Mouse (Mus musculus): ENCODE results near the gene Snap25. TPM values are rescaled to one million over a fixed set of nuclear protein-coding genes. Genes with fewer than 3 reads are reported as not detected.

Snap25 gene
- total RNA-seq, 2 experiments from 2014 or later, result not detected

DNA sequence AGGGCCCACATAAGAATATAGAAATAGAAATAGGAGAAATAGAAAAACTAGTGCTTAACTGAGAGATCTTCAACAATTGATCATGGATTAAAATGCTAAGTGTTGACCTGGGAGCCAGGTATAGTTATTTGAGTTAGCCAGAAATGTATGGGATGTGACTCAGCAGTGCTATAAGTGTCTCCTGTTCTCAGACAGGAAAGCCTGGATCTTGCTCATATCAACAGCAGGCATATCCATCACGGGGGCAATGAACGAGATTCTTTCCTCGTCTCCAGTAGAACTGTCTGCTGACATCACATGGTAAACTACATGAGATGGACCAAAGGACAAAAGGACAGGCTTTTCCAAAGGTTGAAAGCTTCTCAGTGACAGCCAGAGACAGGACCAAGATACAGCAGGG is 88.8 kb downstream of the Snap25 start:
- DNase-seq (ENCODE audit: low spot score), result no peak
- intact Hi-C loops (cut with DNase I), result no loop called here

DNA sequence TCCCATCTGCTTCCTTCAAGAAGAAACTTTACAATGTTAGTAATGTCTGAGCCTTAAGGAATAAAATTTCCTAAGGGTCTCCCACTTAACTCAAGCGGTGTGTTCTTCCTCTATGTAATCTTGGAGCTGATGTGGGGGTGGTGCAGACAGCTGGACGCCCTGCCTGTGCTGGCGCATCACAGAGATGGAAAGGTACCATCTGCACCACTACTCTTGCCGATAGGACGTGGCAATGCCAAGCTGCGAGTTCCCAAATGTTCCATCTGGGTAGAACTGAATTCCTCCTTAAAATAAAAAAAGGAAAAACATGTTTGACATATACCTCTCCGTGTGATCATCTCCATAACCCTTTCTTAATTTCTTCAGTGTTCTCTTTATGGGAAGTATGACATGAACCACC is 89.9 kb downstream of the Snap25 start:
- intact Hi-C loops (cut with DNase I), result no loop called here
- DNase-seq (ENCODE audit: low spot score), result no peak

DNA sequence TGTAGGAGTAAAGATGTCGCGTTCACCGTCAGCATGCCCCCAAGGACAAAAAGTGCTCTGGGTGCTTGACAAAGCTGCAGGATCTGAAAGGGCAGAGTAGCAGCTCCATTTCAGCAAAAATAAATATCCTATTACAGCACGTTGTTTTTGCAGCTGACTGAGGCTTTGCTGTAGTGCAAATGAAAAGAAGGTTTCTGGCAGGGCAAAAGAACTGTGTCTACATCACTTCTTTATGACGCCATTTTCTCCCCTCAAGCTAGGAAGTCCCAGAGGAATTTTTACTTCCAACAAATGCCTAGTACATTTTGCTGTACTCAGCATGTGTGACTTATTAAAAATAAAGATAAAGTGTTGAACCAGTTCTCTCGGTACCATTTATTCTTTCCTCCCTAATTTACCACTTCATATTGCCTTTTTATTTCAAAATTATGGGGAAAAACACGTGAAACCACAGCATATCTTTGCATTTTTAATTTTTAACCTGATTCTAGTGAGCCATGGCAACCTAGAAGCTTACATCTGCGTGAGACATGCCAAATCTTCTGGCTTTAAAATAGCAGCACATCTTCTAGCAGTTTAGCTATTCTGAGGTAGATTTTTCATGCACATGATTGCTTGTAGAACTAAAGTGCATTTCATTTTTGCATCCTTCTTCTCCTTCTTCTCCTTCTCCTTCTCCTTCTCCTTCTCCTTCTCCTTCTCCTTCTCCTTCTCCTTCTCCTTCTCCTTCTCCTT is 94.9 kb downstream of the Snap25 start:
- intact Hi-C loops (cut with DNase I), result no loop called here
- DNase-seq (ENCODE audit: low spot score), result no peak

DNA sequence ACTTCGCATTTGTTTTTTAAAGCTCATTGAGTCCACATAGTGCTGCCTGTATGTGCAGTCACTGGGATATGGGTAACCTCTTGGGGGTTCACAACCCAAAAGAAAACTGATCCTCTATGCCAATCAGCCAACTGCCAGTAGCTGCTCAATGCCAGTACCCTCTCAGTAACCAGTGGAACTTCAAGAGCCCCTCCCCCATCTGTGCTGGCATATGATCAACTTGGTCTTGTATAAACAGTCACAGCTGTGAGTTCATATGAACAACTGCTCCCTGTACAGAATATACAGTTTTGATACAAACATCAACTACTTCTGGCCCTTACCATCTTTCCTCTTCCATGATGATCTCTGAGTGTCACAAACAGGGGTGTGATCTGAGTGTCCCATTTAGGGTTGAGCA is 98.1 kb downstream of the Snap25 start:
- DNase-seq (ENCODE audit: low spot score), result no peak
- intact Hi-C loops (cut with DNase I), result no loop called here

DNA sequence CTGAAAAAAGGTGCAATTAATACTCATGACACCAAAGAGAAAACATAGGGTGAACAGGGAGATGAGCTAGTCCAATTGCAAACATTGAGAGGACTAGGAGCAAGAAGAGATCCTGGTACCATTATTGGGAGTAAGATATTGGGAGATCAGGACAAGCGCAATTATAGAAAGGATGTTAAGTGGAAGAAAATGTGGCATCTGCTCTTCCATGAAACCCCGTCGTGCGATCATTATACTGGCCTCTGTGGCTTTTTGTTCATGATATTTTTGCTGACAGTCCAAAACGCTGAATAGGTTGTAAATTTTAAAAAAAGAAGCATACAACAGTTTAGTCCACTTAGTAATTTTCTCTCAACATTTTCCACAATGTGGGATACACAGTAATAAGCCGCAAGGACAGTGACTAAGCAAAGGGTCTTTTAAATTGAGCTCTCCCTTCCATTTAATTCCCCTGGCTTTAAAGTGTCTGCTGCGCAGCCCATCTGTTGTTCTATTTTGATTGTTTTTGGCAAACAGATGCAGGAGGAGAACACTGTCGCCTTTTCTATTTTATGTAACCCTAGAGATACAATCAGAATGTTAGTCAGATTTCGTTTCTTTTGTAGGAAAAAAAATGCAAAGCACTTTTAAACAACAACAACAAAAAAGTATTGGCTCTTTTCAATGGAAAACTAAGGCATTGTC is 103.6 kb downstream of the Snap25 start:
- no peak for DNase-seq (ENCODE audit: low spot score)
- intact Hi-C loops (cut with DNase I), result no loop called here

DNA sequence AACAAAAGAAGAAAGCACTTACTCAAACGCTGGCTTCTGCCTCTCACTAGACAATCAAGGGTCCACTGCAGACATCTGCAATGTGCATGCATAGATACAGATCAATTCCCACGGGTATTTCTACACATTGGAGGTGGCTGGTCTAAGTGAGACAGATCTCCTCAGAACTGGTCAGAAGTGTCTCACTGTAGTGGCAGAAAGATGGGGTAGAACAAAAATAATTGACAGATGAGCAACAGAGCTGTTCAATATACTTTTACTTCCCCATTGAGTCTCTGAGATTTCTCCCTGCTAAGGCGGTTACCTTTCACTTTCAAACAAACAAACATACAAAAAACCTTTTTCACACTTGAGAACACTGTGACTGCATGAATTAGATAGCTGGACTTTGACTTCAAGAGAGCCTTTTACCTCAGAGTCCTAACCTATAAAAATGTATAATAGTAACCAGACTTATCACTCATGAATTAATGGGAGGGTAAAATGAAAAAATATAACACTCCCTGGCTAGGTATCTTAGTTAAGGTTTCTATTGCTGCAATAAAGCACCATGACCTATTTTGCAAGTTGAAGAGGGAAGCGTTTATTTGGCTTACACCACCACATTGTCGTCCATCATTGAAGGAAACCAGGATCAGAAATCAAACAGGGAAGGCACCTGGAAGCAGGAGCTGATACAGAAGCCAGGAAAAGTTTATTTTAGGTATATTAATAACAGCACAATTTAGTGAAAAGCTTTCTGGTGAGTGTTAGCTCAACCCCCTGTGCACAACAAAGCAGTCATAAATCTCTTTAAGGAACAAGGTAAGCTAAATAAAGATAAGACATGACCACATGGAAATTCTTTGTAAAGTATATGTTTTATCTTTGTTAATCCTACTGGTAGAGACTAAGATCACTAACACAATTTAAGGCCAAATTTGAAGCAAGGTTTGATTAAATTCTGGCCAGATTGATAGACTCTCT is 110.8 kb downstream of the Snap25 start:
- intact Hi-C loops (cut with DNase I), result no loop called here
- no peak for DNase-seq (ENCODE audit: low spot score)

DNA sequence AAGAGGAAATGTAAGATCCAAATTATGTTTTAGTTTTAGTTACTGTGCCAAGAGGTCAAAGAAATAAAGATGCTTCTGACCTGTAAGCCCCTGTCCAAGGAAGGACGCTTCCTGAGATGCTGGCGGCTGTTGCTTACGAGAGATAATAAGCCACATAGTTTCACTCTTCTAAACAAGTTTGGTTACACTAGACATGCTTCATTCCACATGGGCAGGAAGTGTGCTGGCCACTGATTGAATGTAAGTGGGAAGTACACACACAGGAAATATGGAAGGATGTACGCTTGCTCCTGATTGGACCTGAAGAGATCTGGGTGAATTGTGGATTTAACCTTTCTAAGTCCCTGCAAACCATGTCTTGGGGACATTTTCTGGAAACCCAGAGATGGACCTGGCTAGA is 114.4 kb downstream of the Snap25 start:
- intact Hi-C loops (cut with DNase I), result no loop called here
- no peak for DNase-seq (ENCODE audit: low spot score)

Other genes starting within 250 kb of the Snap25 start
- under 1 TPM; 0.21 to 0.64 TPM for gene Ankef1, start 211.5 kb upstream of the Snap25 start, total RNA-seq (2021)
- gene AL731706.2, start 172.2 kb downstream of the Snap25 start, total RNA-seq (2021), result 10 to 100 TPM; 27.9 to 50.0 TPM
- 1 to 10 TPM; 1.9 to 2.5 TPM for gene Slx4ip, start 177.8 kb downstream of the Snap25 start, total RNA-seq (2021)
- 10 to 100 TPM; 24.9 to 32.9 TPM for gene AL731706.1, start 177.9 kb downstream of the Snap25 start, total RNA-seq (2021)
- gene Mkks, start 177.9 kb downstream of the Snap25 start, total RNA-seq (2021), result 10 to 100 TPM; 39.7 to 43.5 TPM